Mouse (Mus musculus): Measurements from ENCODE around the gene Clint1. TPM values are rescaled to one million over a fixed set of nuclear protein-coding genes. Genes with fewer than 3 reads are reported as not detected.

Clint1 gene
- 106 and 109 TPM in 2 replicates for polyA plus RNA-seq (2011; ENCODE audit: insufficient read length, low read depth, missing spikeins)

- H3K27ac ChIP-seq (ENCODE audit: insufficient read depth, low read length): peak within 1 kb of the TSS; percentile 63
- peaks cover 12% of the 10 kb centered on the region; the same call in 1 of the 2 replicates for H3K4me1 ChIP-seq (ENCODE audit: control insufficient read depth, insufficient read depth, low read length)
- TF ChIP-seq POLR2A (IDR thresholded peaks at IDR 0.05; ENCODE audit: low read depth, low read length) (peak; percentile 70), CTCF (IDR thresholded peaks at IDR 0.05; ENCODE audit: borderline replicate concordance, insufficient read depth, low read length) (no peak)
- H3K4me3 ChIP-seq (ENCODE audit: insufficient read depth, low read length): peak within 1 kb of the TSS; percentile 87
Measured at GRCm38 (mm10) chr11:45851516-45852123, at the start of gene Clint1. Clint1 (plus strand) TSS chr11:45852051.

GRCm38 (mm10) chr11:45804068-45804467 lies 47.8 kb upstream of the Clint1 start:
- Histone ChIP-seq H3K4me1 (ENCODE audit: control insufficient read depth, insufficient read depth, low read length) (no peaks in the 10 kb centered on the region), H3K4me3 (ENCODE audit: insufficient read depth, low read length) (no peak overlapping the region), H3K27ac (ENCODE audit: insufficient read depth, low read length) (no peak overlapping the region)
- TF ChIP-seq CTCF (IDR thresholded peaks at IDR 0.05; ENCODE audit: borderline replicate concordance, insufficient read depth, low read length): no peak

GRCm38 (mm10) chr11:45805312-45805772 lies 46.5 kb upstream of the Clint1 start:
- no peak overlapping the region for H3K4me3 ChIP-seq (ENCODE audit: insufficient read depth, low read length)
- TF ChIP-seq CTCF (IDR thresholded peaks at IDR 0.05; ENCODE audit: borderline replicate concordance, insufficient read depth, low read length) (no peak), POLR2A (IDR thresholded peaks at IDR 0.05; ENCODE audit: low read depth, low read length) (no peak)
- H3K4me1 ChIP-seq (ENCODE audit: control insufficient read depth, insufficient read depth, low read length): no peaks in the 10 kb centered on the region
- H3K27ac ChIP-seq (ENCODE audit: insufficient read depth, low read length): peak overlapping the region; percentile 39; the same call in 1 of the 2 replicates

GRCm38 (mm10) chr11:45805810-45806209 lies 46.0 kb upstream of the Clint1 start:
- H3K4me1 ChIP-seq (ENCODE audit: control insufficient read depth, insufficient read depth, low read length): no peaks in the 10 kb centered on the region
- peak overlapping the region; percentile 39; the same call in 1 of the 2 replicates for H3K27ac ChIP-seq (ENCODE audit: insufficient read depth, low read length)
- TF ChIP-seq POLR2A (IDR thresholded peaks at IDR 0.05; ENCODE audit: low read depth, low read length) (no peak), CTCF (IDR thresholded peaks at IDR 0.05; ENCODE audit: borderline replicate concordance, insufficient read depth, low read length) (no peak)
- no peak overlapping the region for H3K4me3 ChIP-seq (ENCODE audit: insufficient read depth, low read length)

- no peak overlapping the region for H3K27ac ChIP-seq (ENCODE audit: insufficient read depth, low read length)
- H3K4me1 ChIP-seq (ENCODE audit: control insufficient read depth, insufficient read depth, low read length): no peaks in the 10 kb centered on the region
- H3K4me3 ChIP-seq (ENCODE audit: insufficient read depth, low read length): no peak overlapping the region
- TF ChIP-seq POLR2A (IDR thresholded peaks at IDR 0.05; ENCODE audit: low read depth, low read length) (no peak), CTCF (IDR thresholded peaks at IDR 0.05; ENCODE audit: borderline replicate concordance, insufficient read depth, low read length) (no peak)
Measured at GRCm38 (mm10) chr11:45806264-45806663, 45.6 kb upstream of the Clint1 start.

GRCm38 (mm10) chr11:45806809-45807208 lies 45.0 kb upstream of the Clint1 start:
- Histone ChIP-seq H3K4me3 (ENCODE audit: insufficient read depth, low read length) (no peak overlapping the region), H3K4me1 (ENCODE audit: control insufficient read depth, insufficient read depth, low read length) (no peaks in the 10 kb centered on the region), H3K27ac (ENCODE audit: insufficient read depth, low read length) (no peak overlapping the region)
- TF ChIP-seq POLR2A (IDR thresholded peaks at IDR 0.05; ENCODE audit: low read depth, low read length) (no peak), CTCF (IDR thresholded peaks at IDR 0.05; ENCODE audit: borderline replicate concordance, insufficient read depth, low read length) (no peak)

- Histone ChIP-seq H3K27ac (ENCODE audit: insufficient read depth, low read length) (no peak overlapping the region), H3K4me3 (ENCODE audit: insufficient read depth, low read length) (no peak overlapping the region), H3K4me1 (ENCODE audit: control insufficient read depth, insufficient read depth, low read length) (no peaks in the 10 kb centered on the region)
- TF ChIP-seq POLR2A (IDR thresholded peaks at IDR 0.05; ENCODE audit: low read depth, low read length) (no peak), CTCF (IDR thresholded peaks at IDR 0.05; ENCODE audit: borderline replicate concordance, insufficient read depth, low read length) (no peak)
Measured at GRCm38 (mm10) chr11:45807820-45808219, 44.0 kb upstream of the Clint1 start.

- H3K4me1 ChIP-seq (ENCODE audit: control insufficient read depth, insufficient read depth, low read length): no peaks in the 10 kb centered on the region
- H3K4me3 ChIP-seq (ENCODE audit: insufficient read depth, low read length): no peak overlapping the region
- no peak overlapping the region for H3K27ac ChIP-seq (ENCODE audit: insufficient read depth, low read length)
- no peak for TF ChIP-seq POLR2A (IDR thresholded peaks at IDR 0.05; ENCODE audit: low read depth, low read length)
Measured at GRCm38 (mm10) chr11:45809424-45809823, 42.4 kb upstream of the Clint1 start.

GRCm38 (mm10) chr11:45810056-45810455 lies 41.8 kb upstream of the Clint1 start:
- Histone ChIP-seq H3K4me3 (ENCODE audit: insufficient read depth, low read length) (no peak overlapping the region), H3K27ac (ENCODE audit: insufficient read depth, low read length) (no peak overlapping the region), H3K4me1 (ENCODE audit: control insufficient read depth, insufficient read depth, low read length) (no peaks in the 10 kb centered on the region)
- no peak for TF ChIP-seq CTCF (IDR thresholded peaks at IDR 0.05; ENCODE audit: borderline replicate concordance, insufficient read depth, low read length)
- no peak for TF ChIP-seq POLR2A (IDR thresholded peaks at IDR 0.05; ENCODE audit: low read depth, low read length)

GRCm38 (mm10) chr11:45810805-45811204 lies 41.0 kb upstream of the Clint1 start:
- TF ChIP-seq CTCF (IDR thresholded peaks at IDR 0.05; ENCODE audit: borderline replicate concordance, insufficient read depth, low read length) (no peak), POLR2A (IDR thresholded peaks at IDR 0.05; ENCODE audit: low read depth, low read length) (no peak)
- no peak overlapping the region for H3K4me3 ChIP-seq (ENCODE audit: insufficient read depth, low read length)

More at GRCm38 (mm10) chr11:45810805-45811204, 41.0 kb upstream of the Clint1 start:
- H3K27ac ChIP-seq (ENCODE audit: insufficient read depth, low read length): no peak overlapping the region
- H3K4me1 ChIP-seq (ENCODE audit: control insufficient read depth, insufficient read depth, low read length): no peaks in the 10 kb centered on the region
